Mouse (Mus musculus) cerebellum, postnatal 25 days (tissue): ENCODE data around the gene Abcb6.

Experiments used
- DNase-seq, 2 experiments: peaks; one replicate each; pipeline ENCODE4 v3.0.0; 2021; ENCODE audit warnings: mixed read lengths in 2 of 2

Abcb6 gene

DNA sequence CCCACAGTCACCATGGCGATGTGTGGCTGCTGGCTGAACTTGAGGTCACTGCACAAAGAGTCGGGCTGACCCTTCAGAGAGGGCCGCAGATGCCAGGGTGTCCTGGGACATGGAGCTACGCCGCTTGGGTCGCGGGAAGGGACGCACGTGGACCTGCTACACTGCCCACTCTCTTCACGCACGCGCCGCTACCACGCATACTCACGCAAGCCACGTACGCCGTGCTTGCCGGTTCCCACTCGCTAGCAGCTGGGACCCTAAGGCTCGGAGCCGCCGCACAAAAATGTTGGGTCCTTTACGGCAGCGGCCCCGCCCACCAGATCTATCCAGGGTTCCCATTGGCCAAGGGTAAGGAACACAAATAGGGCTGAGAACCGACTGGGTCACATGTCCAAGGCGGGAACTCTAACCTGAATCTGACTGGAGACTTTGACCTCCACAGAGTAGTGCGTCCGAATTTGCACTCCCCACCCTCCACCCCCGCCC, at the start of gene Abcb6:
Gene Abcb6, minus strand, starts transcription at position 288 of the 486 bp plus-strand sequence.
- DNase-seq, result peak; percentile 86 to 89

DNA sequence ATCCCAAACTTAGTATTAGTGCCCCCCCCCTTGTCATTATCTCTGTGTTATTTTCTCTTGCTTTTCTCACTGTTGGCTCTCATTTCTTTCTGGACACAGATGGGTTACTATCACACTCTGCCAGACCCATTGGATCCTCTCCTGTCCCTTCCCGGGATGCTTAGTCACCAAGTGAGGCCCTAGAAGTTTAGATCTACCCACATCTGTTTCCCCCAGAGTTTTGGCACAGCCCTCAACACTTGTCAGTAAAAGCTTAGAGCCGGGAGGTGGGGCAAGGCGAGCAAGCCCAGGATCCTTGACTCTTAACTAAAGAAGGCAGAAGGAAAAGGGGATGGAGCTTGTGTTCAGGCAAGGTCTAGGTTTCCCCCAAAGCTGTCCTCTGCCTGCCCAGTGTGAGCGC, 49.0 kb upstream of the Abcb6 start:
- DNase-seq, result no peak

DNA sequence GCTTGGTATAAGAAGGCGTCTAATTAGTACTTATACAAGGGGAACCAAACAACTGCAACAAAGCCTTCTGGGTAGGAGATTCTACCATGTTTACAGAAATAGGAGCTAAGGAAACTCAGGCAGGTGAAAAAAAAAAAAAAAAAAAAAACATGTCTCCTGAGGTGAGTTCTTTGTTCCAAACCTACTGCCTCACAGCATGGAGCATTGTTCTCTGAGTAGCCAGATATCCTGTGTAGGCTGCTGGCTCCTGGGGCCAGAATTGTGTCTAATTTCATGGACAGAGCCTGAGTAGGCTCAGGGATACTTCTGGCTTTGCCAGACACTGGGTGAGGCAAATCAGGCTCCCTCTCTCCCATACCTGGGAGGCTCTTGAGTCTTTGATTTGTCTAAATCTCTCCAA, 47.5 kb upstream of the Abcb6 start:
- no peak for DNase-seq

DNA sequence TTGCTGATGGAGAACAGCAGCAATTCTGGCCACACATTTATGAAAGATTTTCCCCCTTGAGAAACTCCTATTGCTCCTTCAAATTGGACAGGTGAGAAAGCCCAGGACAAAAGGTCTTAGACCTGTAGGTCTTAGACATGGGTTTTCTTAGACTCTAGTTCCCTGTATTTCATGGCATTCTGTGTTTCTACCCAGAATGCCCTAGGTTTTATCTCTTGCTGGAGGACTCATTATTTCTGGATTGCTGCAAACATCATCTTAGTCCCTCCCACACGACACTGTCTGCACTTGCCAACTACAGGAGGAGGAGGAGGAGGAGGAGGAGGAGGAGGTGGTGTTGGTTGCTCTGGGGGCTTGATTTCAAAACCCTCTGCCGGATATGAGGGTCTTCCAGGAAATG, 45.9 kb upstream of the Abcb6 start:
- no peak for DNase-seq

DNA sequence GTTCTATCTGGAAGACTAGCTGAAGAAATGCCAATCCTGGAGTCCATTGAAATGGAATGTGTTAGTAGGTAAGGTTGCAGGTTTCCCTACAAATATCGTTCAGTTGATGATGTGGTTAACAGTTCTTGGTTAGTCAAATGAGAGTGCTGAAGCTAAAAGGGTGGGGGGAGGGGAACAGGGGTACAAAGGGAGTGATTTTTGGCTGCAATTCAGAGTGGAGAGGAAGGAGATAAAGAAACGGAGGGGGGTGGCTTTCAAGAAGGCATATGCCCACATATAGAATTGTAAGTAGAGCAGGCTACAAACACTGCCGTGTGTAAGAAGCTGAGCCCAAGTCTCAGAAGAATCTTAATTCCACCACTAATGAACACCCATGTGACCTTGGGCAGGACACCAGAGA, 45.3 kb upstream of the Abcb6 start:
- DNase-seq, result no peak

DNA sequence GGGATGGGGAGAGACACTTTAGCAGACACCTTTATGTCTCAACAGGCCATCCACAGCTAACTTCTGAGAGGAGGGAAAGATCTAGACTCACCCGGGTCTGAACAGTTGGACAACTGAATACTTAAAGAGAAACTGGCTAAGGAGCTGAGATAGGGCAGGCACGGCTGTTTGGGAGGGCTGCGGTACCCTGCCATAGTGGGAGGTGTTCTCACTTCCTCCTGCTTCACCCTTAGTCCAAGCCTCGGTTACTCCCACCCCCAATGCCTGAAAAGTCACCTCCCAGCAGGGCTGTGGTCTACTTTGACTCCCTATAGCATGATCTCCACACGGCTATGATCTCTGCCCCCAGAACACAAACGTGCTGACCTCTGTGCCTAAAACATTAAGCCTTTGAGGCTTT, 43.3 kb upstream of the Abcb6 start:
- no peak for DNase-seq

DNA sequence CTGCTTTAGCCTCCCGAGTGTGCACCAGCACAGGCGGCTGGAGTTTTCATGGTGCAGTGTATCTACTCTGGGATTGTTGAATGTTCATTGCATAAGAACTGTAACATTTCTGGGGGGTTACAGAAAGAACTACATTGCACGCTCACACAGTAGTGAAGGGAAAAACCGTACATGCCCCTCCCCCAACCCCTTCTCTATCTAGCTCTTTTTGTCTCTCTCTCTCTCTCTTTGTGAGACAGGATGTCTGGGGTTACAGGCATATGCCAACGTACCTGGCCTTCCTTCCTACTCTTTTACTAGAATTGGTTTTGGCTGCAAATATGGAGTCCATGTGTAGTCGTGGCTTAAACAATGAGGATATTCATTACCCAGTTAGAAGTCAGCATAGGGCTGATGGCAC, 42.7 kb upstream of the Abcb6 start:
- DNase-seq, result no peak

DNA sequence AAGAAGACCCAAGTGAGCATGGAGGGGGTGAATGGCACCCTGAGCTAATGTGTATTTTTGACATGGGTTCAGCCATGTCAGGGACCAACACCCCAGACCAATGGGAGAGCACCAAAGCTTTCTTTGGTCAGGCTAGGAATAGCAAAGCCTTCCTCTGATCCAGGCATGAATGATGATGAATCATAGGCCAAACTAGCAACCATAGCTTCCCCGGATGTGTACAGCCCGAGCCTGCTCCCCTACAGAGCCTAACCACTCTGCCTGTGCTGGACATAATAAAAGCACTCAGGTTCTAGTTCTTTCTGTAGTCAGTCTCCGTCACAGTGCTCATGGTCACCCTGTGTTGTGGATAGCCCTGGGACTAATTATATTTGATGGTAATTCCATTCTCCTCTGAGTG, 41.3 kb upstream of the Abcb6 start:
- no peak for DNase-seq

DNA sequence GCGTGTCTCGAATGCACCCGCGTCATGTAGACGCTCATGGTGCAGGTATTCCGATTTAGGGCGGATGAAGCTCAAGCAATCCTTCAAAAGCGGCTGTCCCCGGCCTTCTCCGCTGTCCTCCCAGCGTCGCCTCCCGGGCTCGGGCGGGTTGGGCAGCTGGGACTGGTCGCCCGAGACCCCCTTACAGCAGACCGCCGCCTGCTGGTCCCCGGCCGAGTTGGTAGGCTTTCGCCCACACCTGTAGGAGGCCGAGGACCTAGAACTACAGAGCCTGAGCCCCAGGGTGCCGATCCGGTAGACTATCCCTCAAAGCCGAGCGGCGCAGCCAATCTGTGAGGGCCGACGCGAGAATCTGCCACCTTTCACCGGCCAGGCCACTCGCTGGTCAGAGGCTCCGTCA, 39.3 kb upstream of the Abcb6 start, which contains the start of gene Tuba4a:
Gene Tuba4a, minus strand, starts transcription at position 335 of the 400 bp plus-strand sequence.
- peak in 1 of 2 experiments; percentile 79 for DNase-seq

DNA sequence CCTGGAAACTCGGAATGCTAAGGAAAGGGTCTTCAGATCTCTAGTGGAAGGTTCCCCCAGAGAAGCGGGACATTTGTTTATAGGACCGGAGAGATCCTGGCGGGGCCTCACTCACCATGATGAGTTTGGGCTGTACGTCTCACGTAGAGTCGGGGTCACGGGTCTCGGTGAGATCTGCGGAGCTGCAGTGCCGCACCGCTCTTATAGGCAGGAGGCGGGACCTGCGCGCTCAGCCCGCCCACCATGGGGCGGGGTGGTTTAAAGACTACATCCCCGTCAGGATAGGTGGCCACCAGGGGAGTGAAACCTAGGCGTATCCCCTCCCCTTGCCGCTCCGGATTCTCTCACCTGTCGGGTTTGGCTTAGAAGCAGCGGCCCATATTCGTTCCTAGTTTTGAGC, 38.9 kb upstream of the Abcb6 start:
- peak; percentile 98 for DNase-seq

DNA sequence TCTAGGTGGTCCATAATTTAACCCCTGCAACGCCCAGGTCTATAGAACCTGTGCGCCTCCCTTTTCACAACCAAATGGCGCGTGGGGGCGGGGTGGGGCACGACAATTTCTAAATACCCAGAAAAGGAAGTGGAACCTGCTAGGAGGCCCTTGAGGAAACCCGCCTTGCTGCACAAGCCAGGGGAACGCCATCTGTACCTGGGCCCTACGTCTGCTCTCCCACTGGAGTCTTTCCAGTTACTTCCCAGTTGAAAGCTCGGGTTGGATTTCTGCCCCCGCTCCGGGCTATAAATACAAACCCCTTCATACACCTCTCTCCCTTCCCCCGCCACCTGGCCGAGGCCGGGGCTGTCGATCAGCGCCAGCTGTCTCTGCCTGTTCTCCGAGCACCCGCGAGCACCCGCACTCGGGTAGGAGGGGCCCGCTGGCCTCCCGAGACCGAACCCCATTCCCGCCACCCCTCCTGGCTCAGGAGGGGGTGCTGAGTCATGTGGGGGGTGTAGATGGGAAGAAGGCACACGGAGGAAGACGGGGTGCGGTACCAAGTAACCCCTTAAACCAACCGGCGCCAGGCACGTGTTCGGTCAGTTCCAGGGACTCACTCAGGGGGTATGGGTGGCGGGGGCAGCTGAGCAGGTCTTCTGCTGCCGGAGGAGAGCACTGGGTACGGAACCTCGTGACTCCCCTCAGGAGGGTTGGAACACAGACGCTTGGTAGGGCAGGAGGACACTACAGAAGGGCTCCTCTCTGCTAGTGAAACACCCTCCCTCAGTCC, 38.2 kb upstream of the Abcb6 start:
- peak; percentile 93 to 96 for DNase-seq

DNA sequence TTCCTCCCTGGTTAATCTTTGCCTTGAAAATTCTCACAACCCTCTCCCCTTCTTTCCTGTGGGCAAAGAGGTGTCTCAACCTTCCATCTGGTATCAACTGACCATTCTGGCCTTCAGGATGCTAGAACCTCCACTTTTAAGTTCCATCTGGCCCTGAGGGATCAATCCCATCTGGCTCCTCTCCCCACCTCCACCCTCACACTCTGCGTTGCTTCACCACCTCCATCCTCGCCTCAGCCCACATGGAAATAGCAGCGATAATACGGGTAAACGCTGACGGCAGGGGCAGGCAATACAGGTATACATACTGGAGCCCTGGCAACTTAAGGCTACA, 37.7 kb upstream of the Abcb6 start:
- no peak for DNase-seq

DNA sequence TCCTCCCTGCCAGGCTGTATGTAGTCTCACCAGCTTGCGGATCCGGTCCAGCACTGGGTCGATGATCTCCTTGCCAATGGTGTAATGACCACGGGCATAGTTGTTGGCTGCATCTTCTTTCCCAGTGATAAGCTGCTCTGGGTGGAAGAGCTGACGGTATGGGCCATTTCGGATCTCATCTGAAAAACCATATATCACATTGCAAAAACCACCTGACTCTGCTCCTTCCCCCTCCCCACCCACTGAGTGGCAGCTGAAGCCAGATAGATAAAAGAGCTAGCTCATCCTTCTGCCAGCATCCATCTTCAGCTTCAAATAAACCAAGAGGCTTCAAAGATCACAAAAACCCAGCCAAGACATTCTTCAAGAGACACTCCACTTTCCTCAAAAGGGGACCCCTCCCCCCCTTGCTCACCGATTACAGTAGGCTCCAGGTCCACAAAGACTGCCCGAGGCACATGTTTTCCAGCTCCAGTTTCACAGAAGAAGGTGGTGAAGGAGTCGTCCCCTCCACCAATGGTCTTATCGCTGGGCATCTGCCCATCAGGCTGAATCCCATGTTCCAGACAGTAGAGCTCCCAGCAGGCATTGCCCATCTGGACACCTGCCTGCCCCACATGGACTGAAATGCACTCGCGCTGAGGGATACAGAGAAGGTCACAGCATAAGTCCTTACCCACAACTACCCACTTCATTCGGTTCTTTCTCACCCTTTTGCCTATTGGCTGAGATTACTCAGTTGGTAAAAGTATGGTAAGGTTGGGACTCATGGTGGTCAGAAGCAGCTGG, 36.8 kb upstream of the Abcb6 start:
- DNase-seq, result peak; percentile 69 to 73

DNA sequence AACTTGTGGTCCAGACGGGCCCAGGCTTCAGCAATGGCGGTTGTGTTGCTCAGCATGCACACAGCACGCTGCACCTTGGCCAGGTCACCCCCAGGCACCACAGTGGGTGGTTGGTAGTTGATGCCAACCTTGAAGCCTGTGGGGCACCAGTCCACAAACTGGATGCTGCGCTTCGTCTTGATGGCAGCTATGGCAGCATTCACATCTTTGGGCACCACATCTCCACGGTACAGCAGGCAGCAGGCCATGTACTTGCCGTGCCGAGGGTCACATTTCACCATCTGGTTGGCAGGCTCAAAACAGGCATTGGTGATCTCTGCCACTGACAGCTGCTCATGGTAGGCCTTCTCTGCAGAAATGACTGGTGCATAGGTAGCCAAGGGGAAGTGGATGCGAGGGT, 35.6 kb upstream of the Abcb6 start:
- peak; percentile 28 to 37 for DNase-seq

DNA sequence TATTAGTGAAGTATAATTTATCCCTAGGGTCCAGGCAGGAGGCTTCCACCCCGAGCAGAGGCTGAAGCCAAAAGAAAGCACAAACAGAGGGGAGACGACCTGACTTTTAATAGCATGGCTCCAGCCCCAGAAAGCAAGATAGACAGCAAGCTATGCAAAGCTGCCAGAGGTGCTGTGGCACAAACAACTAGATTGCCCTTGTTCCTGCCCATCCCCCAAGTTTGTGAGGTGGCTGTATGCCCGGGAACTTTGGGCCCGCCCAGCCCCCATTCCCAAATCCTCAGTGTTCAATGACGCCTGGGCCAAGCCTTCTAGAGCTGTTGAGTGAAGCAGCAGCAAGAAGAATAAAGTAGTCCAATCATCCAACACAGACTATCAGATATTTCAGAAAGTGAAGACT, 34.7 kb upstream of the Abcb6 start:
- peak in 1 of 2 experiments; percentile 55 for DNase-seq

DNA sequence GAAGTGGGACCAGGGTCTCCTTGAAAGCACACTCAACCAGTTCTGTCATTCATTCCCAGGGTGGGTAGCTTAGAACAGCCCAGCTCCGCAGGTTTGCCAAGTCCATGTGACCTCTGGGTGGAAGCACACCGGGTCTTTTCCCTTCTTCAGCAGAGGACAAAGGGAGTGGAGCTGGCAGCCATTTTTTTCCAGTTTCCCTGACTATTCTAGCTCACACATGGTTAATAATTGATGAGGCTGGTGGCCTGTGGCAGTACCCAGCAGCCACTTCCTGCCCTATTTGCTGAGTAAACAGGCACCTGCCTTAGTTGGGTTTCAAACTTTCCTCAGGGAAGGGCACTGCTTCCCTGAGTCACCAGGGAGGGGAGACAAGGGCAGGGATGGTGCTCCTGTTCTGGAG, 34.2 kb upstream of the Abcb6 start:
- no peak for DNase-seq

DNA sequence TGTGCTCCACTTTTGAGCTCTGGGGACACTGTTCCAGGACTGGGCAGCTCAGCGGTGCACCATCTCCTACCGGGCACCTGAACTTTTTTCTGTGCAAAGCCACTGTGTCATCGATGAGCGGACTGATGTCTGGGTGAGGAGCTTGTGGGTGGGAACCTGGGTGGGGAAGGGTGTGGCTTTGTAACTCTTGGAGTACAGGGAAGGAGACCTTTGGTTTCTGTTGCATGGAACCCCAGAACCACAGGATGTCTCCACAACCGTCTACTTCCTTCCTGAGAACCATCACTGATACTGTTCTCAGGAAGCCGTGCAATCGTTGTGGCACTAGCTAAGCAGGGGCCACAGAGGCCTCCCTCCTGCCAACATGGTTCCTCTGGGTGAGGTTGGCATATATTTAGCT, 32.9 kb upstream of the Abcb6 start:
- DNase-seq, result no peak

DNA sequence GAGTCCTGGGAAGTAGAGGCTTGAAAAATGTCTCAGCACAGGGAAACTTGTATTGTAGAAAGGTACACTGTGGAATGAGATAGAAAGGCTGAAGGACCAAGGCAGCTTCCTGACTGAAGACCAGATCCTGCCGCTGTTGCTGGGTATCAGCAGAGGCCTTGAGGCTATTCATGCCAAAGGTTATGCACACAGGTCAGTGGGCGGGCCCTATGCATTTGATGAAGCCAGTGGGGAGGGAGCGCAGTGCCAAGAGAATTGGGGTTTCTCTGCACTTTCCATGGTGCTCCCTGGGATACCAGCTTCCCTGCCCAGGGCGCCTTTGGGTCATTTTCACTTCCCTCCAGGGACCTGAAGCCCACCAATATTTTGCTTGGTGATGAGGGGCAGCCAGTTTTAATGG, 32.4 kb upstream of the Abcb6 start:
- peak in 1 of 2 experiments; percentile 30 for DNase-seq

DNA sequence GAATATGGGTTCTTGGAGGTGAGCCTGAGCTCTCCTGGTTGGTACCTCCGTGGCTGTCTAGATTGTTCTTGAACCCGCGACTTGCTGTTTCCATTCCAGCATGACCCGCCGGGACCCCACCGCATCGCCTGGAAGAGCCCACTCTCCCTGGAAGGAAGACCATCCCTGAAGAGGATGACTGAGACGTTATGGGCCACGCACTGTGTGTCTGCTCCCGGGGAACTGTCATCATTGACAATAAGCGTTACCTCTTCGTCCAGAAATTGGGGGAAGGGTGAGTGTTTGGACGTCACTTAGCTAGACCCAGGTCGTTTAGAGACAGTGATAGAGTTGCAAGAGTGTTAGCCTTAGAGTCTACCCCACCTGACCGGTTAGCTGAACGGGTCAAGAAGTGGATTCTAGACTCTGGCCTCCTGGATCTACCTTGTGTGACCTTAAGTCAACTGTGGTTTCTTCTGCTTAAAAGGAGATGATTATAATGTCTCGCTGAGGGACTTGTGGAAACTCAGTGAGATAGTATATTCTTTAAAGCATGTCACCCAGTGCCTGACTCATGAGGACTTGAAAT, 31.0 kb upstream of the Abcb6 start:
- no peak for DNase-seq

DNA sequence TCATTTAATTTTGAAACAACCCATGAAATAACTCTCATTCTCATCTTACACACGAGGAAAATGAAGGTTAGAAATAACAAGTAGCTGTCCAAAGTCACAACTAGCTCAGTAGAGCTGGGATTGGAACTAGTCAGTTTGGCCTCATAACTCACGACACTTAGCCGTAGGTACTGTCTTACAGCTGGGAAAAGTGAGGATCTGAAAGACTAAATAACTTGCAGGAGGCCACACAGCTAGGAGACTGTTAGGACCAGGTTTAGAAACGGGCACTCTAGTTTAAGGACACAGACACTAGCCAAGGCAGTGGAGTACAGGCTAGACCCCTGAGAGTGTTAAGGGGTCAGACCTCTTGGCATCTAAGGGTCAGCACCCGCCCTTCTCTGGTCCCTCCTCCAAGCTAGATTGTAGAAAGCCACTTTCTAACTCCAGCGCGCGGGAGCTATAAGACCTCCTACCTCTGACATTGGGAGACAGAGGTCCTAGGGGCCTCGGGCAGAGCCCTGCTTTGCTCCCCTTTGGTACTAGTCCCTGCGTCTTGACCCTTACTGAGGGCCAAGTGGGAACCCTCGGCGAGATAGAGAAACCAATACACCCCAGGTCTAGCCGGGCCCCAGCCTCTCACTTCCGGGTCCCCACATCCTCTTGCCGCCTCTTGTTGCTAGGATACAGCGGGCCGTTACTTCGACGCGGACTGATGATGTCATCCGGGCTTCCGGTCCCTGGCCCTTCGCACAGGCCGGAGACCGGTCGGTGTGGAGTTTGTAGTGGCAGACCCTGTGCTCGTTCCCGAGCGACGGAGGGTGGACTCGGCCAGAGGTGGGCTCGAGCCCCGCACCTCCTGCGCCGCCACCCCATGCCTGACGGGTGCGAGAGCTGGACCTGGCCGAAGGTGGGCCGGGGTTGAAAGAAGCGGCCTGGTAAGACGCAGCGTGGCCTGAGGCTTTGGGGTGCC, 30.2 kb upstream of the Abcb6 start, which contains the start of the genes Glb1l and Stk16:
Gene Glb1l, minus strand, starts transcription at position 678 of the 952 bp plus-strand sequence.
Gene Stk16, plus strand, starts transcription at position 703 of the 952 bp plus-strand sequence.
- DNase-seq, result peak; percentile 96 to 98

DNA sequence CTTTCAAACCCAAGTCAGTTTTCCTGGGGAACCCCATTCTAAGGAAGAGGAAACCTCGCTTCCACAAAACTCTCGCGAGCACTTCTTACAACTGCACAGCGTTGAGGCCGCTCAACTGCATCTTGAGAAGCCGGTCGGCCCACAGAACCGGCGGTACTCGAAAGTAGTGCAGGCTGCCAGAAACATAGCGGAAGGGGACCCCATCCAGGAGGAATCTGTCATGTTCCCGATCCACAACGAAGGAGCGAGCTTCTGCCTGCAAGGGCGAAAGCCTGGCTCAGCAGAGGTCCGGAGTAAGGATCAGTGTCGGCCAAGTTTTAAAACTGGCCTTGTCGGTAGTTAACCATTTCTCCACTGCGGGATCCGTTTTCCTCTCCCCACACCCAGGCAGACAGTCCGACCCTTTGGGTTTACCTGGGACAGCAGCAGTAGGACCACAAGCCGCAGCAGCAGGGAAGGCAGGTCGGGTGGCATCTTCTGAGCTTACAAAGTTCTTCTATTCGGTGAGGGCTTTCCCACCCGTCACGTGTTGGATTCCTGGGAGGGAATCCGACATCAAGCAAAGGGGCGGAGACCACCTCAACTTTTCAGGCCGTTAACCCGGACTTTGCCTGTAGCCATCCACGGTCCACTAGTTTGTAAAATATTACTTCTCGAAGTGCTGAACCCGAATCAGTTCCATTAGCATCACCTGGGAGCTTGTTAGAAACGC, 28.9 kb upstream of the Abcb6 start:
- no peak for DNase-seq

DNA sequence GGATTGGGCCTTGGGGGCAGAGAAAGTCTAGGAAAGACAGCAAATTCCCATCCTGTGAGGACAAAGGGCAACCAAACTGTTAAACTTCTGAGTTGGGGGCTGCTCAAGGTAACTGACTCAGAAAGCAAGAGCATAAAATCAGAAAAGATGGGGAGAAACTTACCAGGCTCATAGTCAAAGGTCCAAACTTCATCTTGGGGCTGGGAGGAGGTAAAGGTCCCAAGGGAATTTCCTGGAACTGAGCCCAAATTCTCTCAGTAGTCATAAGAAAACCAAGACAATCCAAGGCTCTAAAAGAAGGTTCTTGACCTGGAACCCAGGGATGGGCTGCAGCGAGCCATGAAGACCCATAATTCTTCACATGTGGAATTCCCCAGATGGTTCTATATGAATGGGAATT, 21.0 kb upstream of the Abcb6 start:
- DNase-seq, result no peak
